Mouse (Mus musculus) heart, adult 9 months (tissue): ENCODE results near the gene Dnajc2.
A peak's percentile ranks its signal among the peaks of the same experiment; 100 is the strongest.

Experiments used
- DNase-seq, 2 experiments: peaks; one replicate each; pipeline ENCODE4 v3.0.0; 2022; ENCODE audit warnings: low spot score in 2 of 2

Gene Dnajc2

DNA sequence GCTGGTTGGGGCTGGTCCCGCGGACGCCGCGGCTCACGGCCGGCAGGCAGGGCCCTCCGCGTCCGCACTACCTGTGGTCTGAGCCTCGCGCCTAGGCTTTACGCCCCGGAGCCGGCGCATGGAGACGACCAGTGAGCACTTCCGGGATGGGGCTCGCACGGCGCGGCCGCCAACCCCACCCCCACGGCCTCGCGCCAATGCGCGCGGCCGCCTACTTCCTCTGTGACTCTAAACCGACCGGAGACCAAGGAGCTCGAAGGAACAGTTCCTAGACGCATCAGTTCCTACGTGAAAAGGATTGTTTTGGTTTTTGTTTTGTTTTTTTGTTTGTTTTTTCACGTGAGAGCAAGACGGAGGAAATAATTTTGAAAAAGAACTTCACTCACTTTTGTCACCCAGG, at the start of gene Dnajc2, which contains the start of gene Psmc2:
Gene Dnajc2 (minus strand): TSS at position 199 of the 400 bp plus-strand sequence.
Gene Psmc2 (plus strand): TSS at position 231 of the 400 bp plus-strand sequence.
- DNase-seq, result peak; percentile 89 to 91

DNA sequence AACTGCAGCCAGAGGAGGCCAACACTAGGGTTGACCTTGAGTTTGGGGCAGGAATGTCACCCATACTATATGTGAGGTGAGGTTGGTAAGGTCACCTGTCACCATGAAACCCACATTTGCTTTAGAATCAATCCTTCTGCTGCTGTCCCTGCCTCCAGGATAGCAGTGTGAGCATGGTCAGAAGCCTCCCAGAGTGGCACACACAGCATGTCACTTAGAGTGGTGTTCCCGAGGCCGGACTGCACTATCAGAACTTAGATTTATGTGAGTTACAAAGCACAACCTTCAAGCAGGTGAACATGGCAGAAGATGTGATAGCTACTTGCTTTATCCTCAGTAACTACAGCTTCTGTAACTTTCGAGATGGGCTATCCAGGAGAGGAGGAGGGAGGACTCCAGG, 46.7 kb upstream of the Dnajc2 start:
- DNase-seq, result no peak

DNA sequence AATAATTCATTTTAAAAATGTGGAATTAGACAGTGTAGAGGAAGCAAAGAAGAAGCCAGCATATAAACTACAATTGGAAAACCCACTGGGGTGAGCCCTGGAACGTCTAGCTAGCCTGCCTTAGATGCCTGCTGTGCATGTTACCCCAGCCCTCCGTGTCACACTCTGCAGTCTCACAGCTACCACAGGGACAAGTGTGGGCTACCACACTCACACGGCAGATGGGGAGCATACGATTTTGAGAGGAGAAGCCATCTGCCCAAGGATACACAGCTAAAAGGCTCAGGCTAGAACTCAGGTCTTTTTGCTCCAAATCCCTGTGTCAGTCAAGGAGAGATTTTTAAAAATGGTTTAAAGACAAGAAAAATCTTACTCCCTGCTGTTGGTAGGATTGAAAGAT, 43.8 kb upstream of the Dnajc2 start:
- DNase-seq, result no peak

DNA sequence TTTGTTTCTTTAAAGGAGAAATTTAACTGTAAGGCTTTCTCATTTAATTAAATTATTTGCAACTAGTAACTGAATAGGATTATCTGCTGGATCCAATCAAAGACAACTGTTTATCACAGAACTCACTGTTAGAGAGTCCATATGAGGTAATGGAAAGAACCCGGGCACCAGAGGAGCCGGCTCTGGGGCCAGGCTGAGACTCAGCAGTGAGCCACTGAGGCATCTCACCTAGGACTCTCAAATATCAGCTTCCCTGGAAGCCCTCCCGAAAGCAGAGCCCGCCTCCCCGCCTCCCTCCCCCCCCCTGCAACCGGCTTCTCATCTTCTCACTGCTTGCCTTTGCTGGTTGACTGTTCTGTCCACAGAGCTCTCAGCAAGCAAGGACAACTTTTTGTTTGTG, 42.6 kb upstream of the Dnajc2 start:
- no peak for DNase-seq

DNA sequence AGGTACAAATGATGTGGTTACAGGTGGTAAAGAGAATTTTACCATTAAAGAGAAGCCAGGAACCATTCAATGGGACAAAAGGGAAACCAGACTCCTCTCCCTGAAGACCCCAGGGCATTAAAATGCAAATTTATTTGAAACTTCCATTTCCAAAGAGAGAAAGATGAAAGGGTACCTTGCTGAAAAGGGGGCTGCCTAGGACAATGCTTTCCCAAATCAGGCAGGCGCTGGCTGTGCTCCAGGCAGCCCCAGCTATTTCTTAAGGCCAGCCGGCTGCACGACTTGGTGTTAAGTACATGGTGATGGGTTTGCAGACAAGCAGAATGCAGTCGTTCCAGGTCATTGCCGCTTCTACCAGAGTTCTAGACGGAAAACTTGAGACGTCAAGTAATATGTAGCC, 41.3 kb upstream of the Dnajc2 start:
- DNase-seq, result no peak

DNA sequence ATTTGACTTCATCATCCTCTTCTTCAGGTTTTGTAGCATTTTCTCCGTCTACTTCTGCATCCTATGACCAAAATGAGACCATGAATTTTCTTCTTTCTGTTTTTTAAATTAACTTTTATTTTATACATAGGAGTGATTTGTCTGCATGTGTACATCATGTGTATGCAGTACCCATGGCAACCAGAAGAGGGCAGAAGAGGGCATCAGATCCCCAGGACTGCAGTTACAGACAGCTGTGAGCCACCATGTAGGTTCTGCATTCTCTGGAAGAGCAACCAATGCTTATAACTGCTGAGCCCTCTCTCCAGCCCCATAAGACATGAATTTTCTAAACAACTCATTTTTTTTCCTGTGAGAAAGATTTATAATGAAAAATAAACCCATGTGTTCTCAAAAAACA, 28.9 kb upstream of the Dnajc2 start:
- DNase-seq, result no peak

DNA sequence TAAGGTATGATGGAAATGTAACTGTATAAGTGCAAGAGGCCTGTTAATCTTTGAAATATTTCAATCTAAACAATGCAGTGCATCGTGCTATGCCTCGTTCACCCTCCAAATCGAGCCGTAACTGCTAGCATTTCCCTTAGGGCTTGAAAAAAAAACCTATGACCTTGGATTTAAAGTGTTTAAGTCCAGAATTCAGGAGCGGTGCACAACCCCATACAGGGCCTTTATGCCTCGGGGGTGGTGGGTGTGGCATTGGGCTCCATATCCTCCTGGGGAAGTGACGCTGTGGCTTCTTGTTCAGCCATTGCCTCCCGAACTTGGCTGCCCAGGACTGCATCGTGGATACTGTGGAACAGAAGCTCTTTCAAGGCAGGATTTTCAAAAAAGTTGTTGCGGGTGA, 25.9 kb upstream of the Dnajc2 start:
- no peak for DNase-seq

DNA sequence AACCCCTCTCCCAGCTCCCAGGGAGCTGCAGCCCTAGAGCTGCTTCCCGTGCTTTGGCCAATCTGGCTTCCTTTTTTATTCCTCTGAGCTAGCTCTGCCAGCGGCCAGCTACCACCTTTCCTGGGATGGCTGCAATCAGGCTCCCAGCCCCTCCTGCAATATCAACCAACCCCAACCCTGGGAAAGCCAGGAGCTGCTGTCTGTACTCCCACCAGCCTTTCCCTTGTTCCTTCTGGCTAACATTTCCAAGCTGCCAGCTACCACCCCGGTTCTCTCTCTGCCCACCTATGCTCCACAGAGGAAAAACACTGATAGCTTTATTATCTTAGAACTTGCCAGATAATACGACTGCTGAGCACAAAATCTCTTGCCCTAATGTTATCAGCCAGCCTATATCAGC, 19.8 kb upstream of the Dnajc2 start:
- no peak for DNase-seq

DNA sequence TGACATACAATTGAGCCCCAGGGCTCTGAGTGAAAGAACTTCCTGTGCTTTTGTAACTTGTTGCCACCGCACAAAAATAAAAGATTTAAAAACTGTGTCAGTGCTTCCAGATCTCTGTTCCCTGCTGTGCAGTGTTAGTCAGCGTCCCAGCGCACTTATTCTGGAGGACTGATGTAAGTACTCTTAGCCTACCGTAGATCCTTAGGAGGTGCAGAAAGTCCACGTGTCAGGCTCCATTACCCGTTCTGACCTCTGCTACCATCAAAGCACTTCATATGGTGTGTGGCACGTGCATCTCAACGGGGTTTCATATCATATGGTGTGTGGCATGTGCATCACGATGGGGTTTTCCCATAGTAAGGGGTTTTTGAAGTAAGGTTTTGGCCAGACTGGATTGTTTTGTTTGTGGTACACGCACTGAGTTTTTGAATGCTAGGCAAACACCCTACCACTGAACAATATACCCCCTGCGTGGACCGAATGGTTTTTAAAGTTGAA, 18.7 kb upstream of the Dnajc2 start:
- no peak for DNase-seq

DNA sequence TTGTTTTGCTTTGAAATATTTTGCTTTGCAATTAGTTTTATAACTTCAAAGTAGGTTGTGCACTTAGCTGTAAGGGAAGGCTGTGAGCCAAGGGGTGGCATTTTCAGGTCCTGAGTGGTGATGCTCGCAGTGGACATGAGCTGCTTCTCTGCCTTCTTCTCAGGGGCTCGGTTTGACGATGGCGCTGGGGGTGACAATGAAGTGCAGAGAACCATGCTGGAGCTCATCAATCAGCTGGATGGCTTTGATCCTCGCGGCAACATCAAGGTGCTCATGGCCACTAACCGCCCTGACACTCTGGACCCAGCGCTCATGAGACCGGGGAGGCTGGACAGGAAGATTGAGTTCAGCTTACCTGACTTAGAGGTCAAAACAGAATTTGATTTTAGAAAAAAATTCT, 17.9 kb upstream of the Dnajc2 start:
- DNase-seq, result no peak

DNA sequence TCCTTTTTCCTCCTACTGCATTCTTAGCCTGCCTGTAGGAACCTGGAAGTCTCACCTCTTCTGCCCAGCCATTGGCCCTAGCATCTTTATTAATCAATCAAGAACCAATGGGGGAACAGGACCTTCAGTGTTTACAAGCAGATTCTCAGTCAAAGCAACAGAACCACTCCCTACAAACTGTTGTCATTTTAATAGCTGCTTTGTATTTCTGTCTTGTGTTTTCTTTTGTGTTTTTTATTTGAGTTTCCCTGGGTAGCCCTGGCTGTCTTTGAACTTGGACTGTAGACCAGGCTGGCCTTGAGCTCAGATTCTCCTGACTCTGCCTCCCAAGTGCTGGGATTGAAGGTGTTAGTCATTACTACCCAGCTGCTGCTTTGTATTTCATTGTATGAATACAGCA, 7.1 kb upstream of the Dnajc2 start:
- DNase-seq, result no peak

DNA sequence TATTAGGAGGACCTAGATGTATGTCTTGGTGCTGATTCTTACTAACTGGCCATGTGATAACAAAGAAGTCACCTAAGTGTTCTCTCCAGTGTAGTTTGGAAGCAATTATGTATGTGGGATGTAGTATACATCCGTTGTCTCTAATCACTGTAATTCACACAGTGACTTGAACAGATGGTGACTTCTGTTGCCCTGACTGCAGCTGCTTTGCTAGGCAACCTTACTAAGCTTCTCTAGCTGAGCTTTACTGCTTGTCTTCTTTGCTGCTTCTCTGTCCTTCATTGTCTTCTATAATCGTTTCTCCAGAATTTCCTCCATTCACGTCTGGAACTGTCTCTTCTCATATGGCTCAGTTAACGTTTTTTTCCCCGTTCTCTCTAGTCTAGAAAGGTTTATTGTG, 4.0 kb upstream of the Dnajc2 start:
- DNase-seq, result no peak

DNA sequence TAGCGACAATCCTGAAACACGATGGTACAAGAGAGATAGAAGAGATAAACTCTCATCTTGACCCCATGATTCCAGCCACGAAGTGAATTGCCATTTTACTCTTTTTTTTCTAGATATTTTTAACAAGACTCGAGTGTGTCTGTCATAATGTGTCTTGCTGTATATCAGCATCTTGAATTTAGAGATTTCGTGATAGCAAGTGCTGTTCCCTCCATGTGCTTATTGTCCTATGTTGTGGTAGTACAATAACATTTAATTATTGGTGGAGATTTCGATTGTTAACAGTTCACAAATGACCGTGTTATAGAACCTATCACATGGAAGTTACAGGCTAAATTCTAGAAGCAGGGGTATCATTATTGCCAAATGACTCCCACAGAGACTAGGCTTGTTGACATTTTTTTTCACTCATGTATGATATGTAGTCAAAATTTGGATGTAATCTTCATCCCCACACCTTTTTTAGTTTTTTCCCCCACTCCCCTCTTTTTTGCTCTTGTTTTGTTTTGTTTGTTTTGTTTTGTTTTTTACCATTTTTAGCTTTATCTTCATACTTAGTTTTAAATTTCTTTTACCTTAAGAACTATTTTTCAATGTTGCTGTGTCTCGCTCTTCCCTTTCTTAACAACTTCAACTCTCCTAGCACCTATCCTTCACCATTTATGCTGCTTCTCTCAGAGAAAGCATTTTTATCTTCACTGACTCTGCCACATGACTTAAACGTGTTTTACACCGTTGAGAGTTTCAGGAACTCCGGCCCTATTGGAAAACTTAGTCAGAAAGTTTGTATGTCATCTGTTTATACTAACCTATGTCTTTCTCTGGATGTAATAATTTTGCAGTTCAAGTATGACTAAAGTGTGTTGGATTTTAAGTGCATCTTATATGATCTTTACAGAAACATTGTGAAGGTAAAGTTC, 2.4 kb upstream of the Dnajc2 start:
- DNase-seq, result no peak

DNA sequence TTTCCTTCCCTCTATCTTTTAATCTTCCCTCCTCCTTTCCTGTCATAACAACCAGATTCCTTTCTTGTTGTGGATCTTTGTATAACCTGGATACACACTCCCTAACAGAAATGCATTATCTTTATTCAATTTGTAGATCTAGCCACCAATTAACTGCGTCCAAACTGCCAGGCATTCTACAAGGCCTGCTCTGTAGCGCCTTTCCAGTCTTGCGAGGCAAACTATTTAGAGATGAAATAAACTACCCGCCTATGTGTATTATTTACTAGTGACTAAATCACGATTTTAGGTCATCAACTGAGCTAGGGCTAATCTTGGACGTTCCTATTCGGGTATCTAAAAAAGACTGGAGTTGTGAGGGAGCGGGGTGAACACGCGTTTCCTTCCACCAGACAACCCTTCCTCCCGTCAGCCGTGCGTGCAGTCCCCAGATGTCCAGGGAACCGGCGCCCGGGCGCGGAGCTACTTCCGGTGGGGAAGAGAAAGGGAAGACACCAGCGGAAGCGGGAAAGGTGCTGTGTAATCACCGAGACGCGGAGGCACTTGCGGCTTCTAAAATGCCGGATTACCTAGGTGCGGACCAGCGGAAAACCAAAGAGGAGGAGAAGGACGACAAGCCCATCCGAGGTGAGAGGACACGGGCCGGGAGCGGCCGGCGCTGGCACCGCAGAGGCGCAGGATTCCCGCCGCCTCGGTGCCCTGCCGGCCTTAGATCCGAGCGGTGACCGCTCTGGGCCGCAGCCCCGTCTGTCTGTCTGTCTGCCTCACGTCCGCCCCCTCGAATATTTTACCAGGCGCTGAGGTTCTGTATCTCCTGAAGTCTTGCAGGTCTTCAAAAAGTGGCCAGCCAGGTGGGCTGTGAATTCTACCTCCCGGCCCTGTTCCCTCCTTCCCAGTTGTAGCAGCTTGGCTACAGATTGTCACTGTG, 1.5 kb upstream of the Dnajc2 start:
- peak; percentile 81 to 90 for DNase-seq

DNA sequence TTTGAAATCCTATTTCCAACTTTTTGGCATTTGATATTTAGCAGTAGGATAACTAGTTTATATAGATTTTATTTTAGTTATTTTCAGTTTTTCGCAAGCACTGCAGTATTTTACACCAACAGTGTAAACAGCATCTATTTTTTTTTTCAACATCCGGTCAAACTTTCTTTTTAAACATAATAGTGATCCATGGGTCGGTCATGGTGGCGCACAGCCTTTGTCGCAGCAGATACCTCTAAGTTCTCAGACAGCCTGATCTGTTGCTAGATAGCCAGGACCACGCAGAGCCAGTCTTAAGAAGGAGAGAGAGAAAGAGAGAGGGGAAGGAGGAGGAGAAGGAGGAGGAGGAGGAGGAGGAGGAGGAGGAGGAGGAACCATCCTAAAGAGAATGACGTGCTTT, 725 bp upstream of the Dnajc2 start:
- DNase-seq, result no peak

DNA sequence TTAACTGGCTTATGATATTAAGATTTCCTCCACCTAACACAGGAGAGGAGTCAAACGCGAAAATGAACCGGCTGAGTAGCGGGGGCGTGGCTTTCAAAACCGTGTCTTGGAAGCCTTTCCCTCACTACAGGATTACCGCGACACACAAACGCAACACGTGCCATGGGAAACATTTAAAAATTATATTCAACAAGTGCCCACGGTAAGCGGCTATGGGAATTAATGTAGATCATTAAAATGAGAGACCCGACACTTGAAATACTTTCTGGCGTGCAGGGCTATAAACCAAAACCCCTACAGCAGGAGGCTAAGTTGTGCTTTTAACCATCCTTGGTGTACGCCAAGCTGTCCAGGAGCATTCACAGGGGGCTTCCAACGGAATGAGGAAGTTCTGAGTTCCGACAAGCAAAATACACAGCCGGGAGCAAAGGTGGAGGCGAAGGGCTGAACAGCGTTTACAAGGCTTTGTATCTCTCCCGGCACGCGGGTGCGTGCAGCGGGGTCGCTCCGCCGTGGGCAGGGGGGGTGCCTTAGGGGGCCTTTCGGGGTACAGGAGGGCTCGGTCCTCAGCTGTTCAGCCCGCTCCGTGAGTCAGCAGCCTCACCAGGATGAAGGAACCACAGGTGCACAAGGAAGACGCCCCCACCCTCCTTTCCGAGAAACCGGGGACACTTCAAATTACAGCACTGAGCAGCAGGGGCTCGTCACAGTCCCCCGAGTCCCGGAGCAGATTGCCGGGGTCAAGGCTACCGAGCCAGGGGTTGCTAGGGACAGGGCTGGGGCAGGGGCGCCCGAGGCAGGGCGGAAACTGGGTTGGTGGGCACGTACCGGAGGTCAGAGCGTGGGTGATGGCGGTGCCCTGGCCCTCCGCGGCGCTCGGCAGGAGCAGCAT, 644 bp downstream of the Dnajc2 start:
- DNase-seq, result no peak

DNA sequence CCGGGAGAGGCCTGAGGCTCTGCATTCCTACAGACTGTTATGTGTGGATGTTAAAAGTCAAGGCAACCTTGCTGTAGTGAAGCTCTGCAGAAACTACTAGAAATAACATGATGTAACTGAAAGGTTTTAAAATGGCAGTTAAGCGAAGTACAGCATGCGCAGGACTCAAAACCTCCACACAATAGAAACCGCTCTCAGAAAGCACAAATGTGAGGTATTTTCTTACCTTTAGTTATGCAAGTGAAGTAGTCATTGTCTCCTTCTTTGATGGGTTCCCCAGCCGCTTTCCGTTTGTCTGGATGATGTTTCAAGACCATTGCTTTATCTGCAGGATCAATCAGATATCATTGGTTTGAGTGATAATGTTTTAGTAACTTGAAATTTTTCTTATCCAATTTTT, 8.6 kb downstream of the Dnajc2 start:
- no peak for DNase-seq

DNA sequence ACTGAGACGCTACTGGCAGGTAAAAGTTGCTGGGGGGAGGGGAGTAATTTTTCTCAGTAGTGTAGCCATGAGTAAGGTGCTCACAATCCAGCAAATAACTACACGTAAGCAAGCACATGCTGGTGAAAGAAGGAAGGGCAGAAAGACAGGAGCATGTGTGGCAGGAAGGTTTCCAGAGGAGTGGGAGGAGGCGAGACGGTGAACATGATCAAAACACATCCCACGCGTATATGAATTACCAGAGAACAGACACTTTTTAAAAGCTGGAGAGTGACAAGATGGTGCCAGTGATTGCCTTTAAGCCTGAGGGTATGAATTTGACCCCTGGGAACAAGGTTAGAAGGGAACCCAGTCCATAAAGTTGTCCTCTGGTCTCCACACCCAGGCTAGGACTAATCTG, 15.2 kb downstream of the Dnajc2 start:
- no peak for DNase-seq

DNA sequence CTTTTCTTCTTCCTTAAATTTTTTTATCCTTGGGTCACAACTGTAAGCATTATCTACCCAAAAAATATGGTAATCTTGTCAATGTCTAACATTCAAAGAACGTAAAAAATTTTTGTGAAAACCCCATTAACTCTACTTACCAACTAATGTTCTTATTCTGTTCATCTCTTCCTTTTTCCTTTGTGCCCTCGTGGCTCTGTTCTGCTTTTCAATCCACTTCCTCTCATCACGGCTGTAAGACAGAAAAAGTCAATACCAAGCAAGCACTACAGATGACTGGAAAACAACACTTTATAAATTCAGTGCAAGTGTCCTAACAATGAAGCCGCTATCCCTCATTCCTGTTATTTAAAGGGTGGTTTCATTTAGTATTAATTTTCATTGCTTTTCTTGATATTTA, 16.5 kb downstream of the Dnajc2 start:
- no peak for DNase-seq

DNA sequence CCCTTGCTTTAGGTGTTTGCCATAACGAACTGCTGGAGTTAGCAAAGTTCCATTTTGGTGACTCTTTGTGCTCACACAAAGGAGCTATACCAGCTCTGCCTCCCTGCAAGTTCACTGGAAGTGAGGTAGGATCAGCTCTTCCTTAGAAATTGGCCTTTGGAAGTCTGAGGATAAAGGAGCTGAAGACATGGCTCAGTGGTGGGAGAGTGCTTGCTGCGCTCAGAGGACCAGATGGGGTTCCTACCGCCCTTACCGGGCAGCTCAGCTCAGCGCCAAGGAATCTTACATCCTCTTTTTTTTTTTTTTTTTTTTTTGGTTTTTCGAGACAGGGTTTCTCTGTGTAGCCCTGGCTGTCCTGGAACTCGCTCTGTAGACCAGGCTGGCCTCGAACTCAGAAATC, 39.1 kb downstream of the Dnajc2 start:
- no peak for DNase-seq

DNA sequence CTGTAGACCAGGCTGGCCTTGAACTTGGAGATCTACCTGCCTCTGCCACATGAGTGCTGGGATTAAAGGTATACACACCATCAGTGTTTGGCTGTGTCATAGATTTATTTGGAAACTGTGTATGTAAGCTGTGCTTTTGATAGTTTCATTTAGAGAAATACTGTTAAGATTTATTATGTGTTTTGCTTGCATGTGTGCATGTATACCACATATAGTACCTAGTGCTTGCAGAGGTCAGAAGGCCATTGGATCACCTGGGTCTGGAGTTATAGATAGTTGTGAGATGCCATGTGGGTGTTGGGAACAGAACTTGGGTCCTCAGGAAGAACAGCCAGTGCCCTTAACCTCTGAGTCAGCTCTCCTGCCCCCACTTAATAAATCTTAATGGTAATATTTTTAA, 40.4 kb downstream of the Dnajc2 start:
- DNase-seq, result no peak
